Mouse (Mus musculus): ENCODE measurements around the gene Rasa3. TPM values are rescaled to one million over a fixed set of nuclear protein-coding genes. Genes with fewer than 3 reads are reported as not detected.

The Rasa3 gene
- total and polyA plus RNA-seq, 2 experiments from 2014 or later = 20.5 to 52.7 TPM

GRCm38 (mm10) chr8:13650541-13651191 lies 26.7 kb downstream of the Rasa3 start:
- H3K4me1 ChIP-seq (ENCODE audit: insufficient read depth, low read length) = peaks cover 14% of the 10 kb centered on the region; the same call in 1 of the 2 replicates
- H3K4me3 ChIP-seq (ENCODE audit: low read depth, low read length) = no peak overlapping the region
- H3K27me3 ChIP-seq (ENCODE audit: insufficient read depth, low read length) = no peaks in the 10 kb centered on the region
- no peak overlapping the region for H3K27ac ChIP-seq (ENCODE audit: low read depth, low read length)
- H3K9me3 ChIP-seq (ENCODE audit: low read length) = no peaks in the 10 kb centered on the region
- no peak overlapping the region for H3K4me2 ChIP-seq (ENCODE audit: low read depth, low read length, poor library complexity, severe bottlenecking)
- no peak for TF ChIP-seq CTCF (IDR thresholded peaks at IDR 0.05)
- DNase-seq (ENCODE audit: low spot score) = no peak
- H3K9ac ChIP-seq (replicated peaks; ENCODE audit: low read length, poor library complexity, severe bottlenecking) = no peak overlapping the region
- ATAC-seq (ENCODE audit: low FRiP score) = no peak
- WGBS = 94% methylated on average over 11 of the region's 11 CpGs
- no peaks in the 10 kb centered on the region for H3K36me3 ChIP-seq (ENCODE audit: insufficient read depth, low read length)

GRCm38 (mm10) chr8:13649154-13649515 lies 28.3 kb downstream of the Rasa3 start:
- Histone ChIP-seq H3K4me2 (ENCODE audit: low read depth, low read length, poor library complexity, severe bottlenecking) (no peak overlapping the region), H3K36me3 (ENCODE audit: insufficient read depth, low read length) (no peaks in the 10 kb centered on the region), H3K4me3 (ENCODE audit: low read depth, low read length) (no peak overlapping the region), H3K9me3 (ENCODE audit: low read length) (no peaks in the 10 kb centered on the region), H3K4me1 (ENCODE audit: insufficient read depth, low read length) (peaks cover 25% of the 10 kb centered on the region), H3K27me3 (ENCODE audit: insufficient read depth, low read length) (no peaks in the 10 kb centered on the region), H3K27ac (ENCODE audit: low read depth, low read length) (peak overlapping the region; percentile 71), H3K9ac (replicated peaks; ENCODE audit: low read length, poor library complexity, severe bottlenecking) (no peak overlapping the region)
- no peak for TF ChIP-seq CTCF (IDR thresholded peaks at IDR 0.05)
- ATAC-seq (ENCODE audit: low FRiP score) (no peak), DNase-seq (ENCODE audit: low spot score) (no peak)
- WGBS = 19% methylated on average over 3 of the region's 3 CpGs

GRCm38 (mm10) chr8:13648377-13649153 lies 28.8 kb downstream of the Rasa3 start:
- Histone ChIP-seq H3K4me1 (ENCODE audit: insufficient read depth, low read length) (peaks cover 26% of the 10 kb centered on the region), H3K4me2 (ENCODE audit: low read depth, low read length, poor library complexity, severe bottlenecking) (no peak overlapping the region), H3K4me3 (ENCODE audit: low read depth, low read length) (no peak overlapping the region), H3K27ac (ENCODE audit: low read depth, low read length) (peak overlapping the region; percentile 71), H3K27me3 (ENCODE audit: insufficient read depth, low read length) (no peaks in the 10 kb centered on the region), H3K9me3 (ENCODE audit: low read length) (no peaks in the 10 kb centered on the region), H3K36me3 (ENCODE audit: insufficient read depth, low read length) (no peaks in the 10 kb centered on the region), H3K9ac (replicated peaks; ENCODE audit: low read length, poor library complexity, severe bottlenecking) (no peak overlapping the region)
- DNase-seq (ENCODE audit: low spot score) = peak; percentile 79
- peak; percentile 77 for ATAC-seq (ENCODE audit: low FRiP score)
- 14% methylated on average over 7 of the region's 7 CpGs for WGBS
- no peak for TF ChIP-seq CTCF (IDR thresholded peaks at IDR 0.05)

- Histone ChIP-seq H3K9ac (replicated peaks; ENCODE audit: low read length, poor library complexity, severe bottlenecking) (no peak overlapping the region), H3K27me3 (ENCODE audit: insufficient read depth, low read length) (no peaks in the 10 kb centered on the region), H3K4me2 (ENCODE audit: low read depth, low read length, poor library complexity, severe bottlenecking) (no peak overlapping the region), H3K9me3 (ENCODE audit: low read length) (no peaks in the 10 kb centered on the region), H3K4me1 (ENCODE audit: insufficient read depth, low read length) (peaks cover 26% of the 10 kb centered on the region), H3K27ac (ENCODE audit: low read depth, low read length) (no peak overlapping the region; the same call in 1 of the 2 replicates), H3K36me3 (ENCODE audit: insufficient read depth, low read length) (no peaks in the 10 kb centered on the region), H3K4me3 (ENCODE audit: low read depth, low read length) (no peak overlapping the region)
- WGBS = 89% methylated on average over 5 of the region's 5 CpGs
- TF ChIP-seq CTCF (IDR thresholded peaks at IDR 0.05) = no peak
- ATAC-seq (ENCODE audit: low FRiP score) (no peak), DNase-seq (ENCODE audit: low spot score) (no peak)
Observed at GRCm38 (mm10) chr8:13647591-13647990, 29.8 kb downstream of the Rasa3 start.

GRCm38 (mm10) chr8:13644932-13645676 lies 32.3 kb downstream of the Rasa3 start:
- 56% methylated on average over 6 of the region's 6 CpGs for WGBS
- H3K27ac ChIP-seq (ENCODE audit: low read depth, low read length) = 0 out of 2 replicates have a peak overlapping the region, but pooled peaks have one; percentile 12

More at GRCm38 (mm10) chr8:13644932-13645676, 32.3 kb downstream of the Rasa3 start:
- Histone ChIP-seq H3K4me2 (ENCODE audit: low read depth, low read length, poor library complexity, severe bottlenecking) (no peak overlapping the region), H3K4me3 (ENCODE audit: low read depth, low read length) (no peak overlapping the region), H3K27me3 (ENCODE audit: insufficient read depth, low read length) (no peaks in the 10 kb centered on the region), H3K36me3 (ENCODE audit: insufficient read depth, low read length) (no peaks in the 10 kb centered on the region), H3K9ac (replicated peaks; ENCODE audit: low read length, poor library complexity, severe bottlenecking) (no peak overlapping the region), H3K9me3 (ENCODE audit: low read length) (no peaks in the 10 kb centered on the region), H3K4me1 (ENCODE audit: insufficient read depth, low read length) (peaks cover 30% of the 10 kb centered on the region)
- DNase-seq (ENCODE audit: low spot score) (no peak), ATAC-seq (ENCODE audit: low FRiP score) (no peak)
- no peak for TF ChIP-seq CTCF (IDR thresholded peaks at IDR 0.05)
